In genomic region chr9:100544948-100545714, GRCm38 (mm10) we compare ENCODE assay signal across 8 mouse cellular contexts. TPM values are rescaled to one million over a fixed set of nuclear protein-coding genes. Genes with fewer than 3 reads are reported as not detected.
DNase-seq lines count a peak whose midpoint lies in the region; ATAC-seq lines count a peak whose summit lies in the region.

No protein-coding gene starts in this region.

- H3K9me3 ChIP-seq in embryonic facial prominence, embryonic 10.5 days, result peaks cover 8% of the 10 kb centered on the region
- peaks cover 9% of the 10 kb centered on the region for H3K9me3 ChIP-seq in hindbrain, embryonic 14.5 days (ENCODE audit: control insufficient read depth, low read length)

- DNase-seq in heart, adult 11 months, result peak; percentile 99
- DNase-seq in heart, postnatal 4 days, result no peak
- DNase-seq in embryonic facial prominence, embryonic 10.5 days (ENCODE audit: low spot score), result no peak
- no peak for DNase-seq in hindbrain, embryonic 14.5 days (ENCODE audit: low spot score)
- peak; percentile 84 for DNase-seq in thymus, postnatal 4 days
- no peak for DNase-seq in frontal cortex, postnatal 25 days (ENCODE audit: low spot score in 2 of 2)

- peaks cover 19% of the 10 kb centered on the region for H3K4me1 ChIP-seq in embryonic facial prominence, embryonic 10.5 days
- H3K4me1 ChIP-seq in hindbrain, embryonic 14.5 days (replicated peaks; ENCODE audit: control insufficient read depth, insufficient read depth, low read length), result peaks cover 26% of the 10 kb centered on the region

- peak overlapping the region; percentile 93 for H3K9ac ChIP-seq in hindbrain, embryonic 14.5 days

- H3K27me3 ChIP-seq in embryonic facial prominence, embryonic 10.5 days (replicated peaks; ENCODE audit: low read depth, poor library complexity, severe bottlenecking), result no peaks in the 10 kb centered on the region
- H3K27me3 ChIP-seq in hindbrain, embryonic 14.5 days (ENCODE audit: control insufficient read depth, insufficient read depth, low read length), result no peaks in the 10 kb centered on the region

- peak overlapping the region; percentile 95 for H3K27ac ChIP-seq in embryonic facial prominence, embryonic 10.5 days (replicated peaks)
- peak overlapping the region; percentile 95 for H3K27ac ChIP-seq in hindbrain, embryonic 14.5 days

- ATAC-seq in CD4-positive, CD25-positive, alpha-beta regulatory T cell, adult 4 months, result peak; percentile 30
- ATAC-seq in hindbrain, embryonic 14.5 days (ENCODE audit: low FRiP score), result no peak
- peak; percentile 9 for ATAC-seq in megakaryocyte progenitor cell, adult 5-6 weeks (replicated peaks; ENCODE audit: poor library complexity)

- peak overlapping the region; percentile 96 for H3K4me3 ChIP-seq in embryonic facial prominence, embryonic 10.5 days
- H3K4me3 ChIP-seq in hindbrain, embryonic 14.5 days (replicated peaks; ENCODE audit: low read length), result peak overlapping the region; percentile 98

- peak overlapping the region; percentile 74 for H3K4me2 ChIP-seq in hindbrain, embryonic 14.5 days (replicated peaks)

- peaks cover 11% of the 10 kb centered on the region for H3K36me3 ChIP-seq in embryonic facial prominence, embryonic 10.5 days (replicated peaks)
- H3K36me3 ChIP-seq in hindbrain, embryonic 14.5 days (replicated peaks; ENCODE audit: control insufficient read depth, insufficient read depth), result no peaks in the 10 kb centered on the region

- WGBS in embryonic facial prominence, embryonic 10.5 days, result 1% methylated on average over 38 of the region's 38 CpGs
- 1% methylated on average over 36 of the region's 38 CpGs for WGBS in hindbrain, embryonic 14.5 days

RNA-seq across cellular contexts. Expression of gene Nck1, which starts 0.8 kb away (rescaled TPM):
- total RNA-seq in heart, postnatal 4 days (2021), result 10 to 100 TPM; 41.7 to 52.3 TPM
- polyA plus RNA-seq in CD4-positive, CD25-positive, alpha-beta regulatory T cell, adult 4 months (2017; shearing (Covaris generic)), result 10 to 100 TPM; 67.2 to 87.4 TPM
- polyA plus RNA-seq in embryonic facial prominence, embryonic 10.5 days (2016; fragmentation: Nextera tagmentation; extraction: Ambion mirVana), result 61.4 and 62.0 TPM in 2 replicates
- 59.6 and 66.2 TPM in 2 replicates for polyA plus RNA-seq in hindbrain, embryonic 14.5 days (2014; fragmentation: Nextera tagmentation; extraction: Ambion mirVana)
- 46.4 and 46.7 TPM in 2 replicates for total RNA-seq in megakaryocyte progenitor cell, adult 5-6 weeks (2015)
- total RNA-seq in megakaryocyte progenitor cell, adult 5-6 weeks (2017), result 54.4 and 56.5 TPM in 2 replicates

RNA-seq across cellular contexts. Expression of gene Slc35g2, which starts 25.8 kb away (rescaled TPM):
- 10 to 100 TPM in 1 of 2 experiments, 1 to 10 TPM in 1; 9.0 to 10.3 TPM for total RNA-seq in heart, postnatal 4 days (2021)
- 1 to 10 TPM; 1.0 to 1.1 TPM for polyA plus RNA-seq in CD4-positive, CD25-positive, alpha-beta regulatory T cell, adult 4 months (2017; shearing (Covaris generic))
- polyA plus RNA-seq in embryonic facial prominence, embryonic 10.5 days (2016; fragmentation: Nextera tagmentation; extraction: Ambion mirVana), result 2.5 and 2.9 TPM in 2 replicates
- 24.2 and 26.2 TPM in 2 replicates for polyA plus RNA-seq in hindbrain, embryonic 14.5 days (2014; fragmentation: Nextera tagmentation; extraction: Ambion mirVana)
- 0.32 TPM in 1 of 2 replicates, not detected in the other for total RNA-seq in megakaryocyte progenitor cell, adult 5-6 weeks (2015)
- not detected in 2 replicates for total RNA-seq in megakaryocyte progenitor cell, adult 5-6 weeks (2017)

RNA-seq across cellular contexts. Expression of gene Stag1, which starts 52.5 kb away (rescaled TPM):
- total RNA-seq in heart, postnatal 4 days (2021), result 10 to 100 TPM; 52.3 to 56.4 TPM
- 100 to 1,000 TPM in 1 of 2 experiments, 10 to 100 TPM in 1; 79.9 to 126 TPM for polyA plus RNA-seq in CD4-positive, CD25-positive, alpha-beta regulatory T cell, adult 4 months (2017; shearing (Covaris generic))
- 60.1 and 61.2 TPM in 2 replicates for polyA plus RNA-seq in embryonic facial prominence, embryonic 10.5 days (2016; fragmentation: Nextera tagmentation; extraction: Ambion mirVana)
- polyA plus RNA-seq in hindbrain, embryonic 14.5 days (2014; fragmentation: Nextera tagmentation; extraction: Ambion mirVana), result 30.9 and 39.5 TPM in 2 replicates
- total RNA-seq in megakaryocyte progenitor cell, adult 5-6 weeks (2015), result 79.6 and 82.5 TPM in 2 replicates
- 77.6 and 99.3 TPM in 2 replicates for total RNA-seq in megakaryocyte progenitor cell, adult 5-6 weeks (2017)

RNA-seq across cellular contexts. Expression of gene Il20rb, which starts 58.5 kb away (rescaled TPM):
- total RNA-seq in heart, postnatal 4 days (2021), result 1 to 10 TPM; 4.3 TPM
- polyA plus RNA-seq in CD4-positive, CD25-positive, alpha-beta regulatory T cell, adult 4 months (2017; shearing (Covaris generic)), result 1 to 10 TPM; 1.0 to 2.7 TPM
- polyA plus RNA-seq in embryonic facial prominence, embryonic 10.5 days (2016; fragmentation: Nextera tagmentation; extraction: Ambion mirVana), result 1.1 and 1.8 TPM in 2 replicates
- polyA plus RNA-seq in hindbrain, embryonic 14.5 days (2014; fragmentation: Nextera tagmentation; extraction: Ambion mirVana), result 0.29 and 0.57 TPM in 2 replicates
- total RNA-seq in megakaryocyte progenitor cell, adult 5-6 weeks (2015), result 0.94 and 1.1 TPM in 2 replicates
- 1.7 TPM in 2 replicates for total RNA-seq in megakaryocyte progenitor cell, adult 5-6 weeks (2017)

Comparison
In these comparisons a context has a peak if more than half of its experiments do, and no peak if none do; other contexts are left out.
1. DNase-seq: peak in heart, adult 11 months (single experiment) and thymus, postnatal 4 days (single experiment); none in heart, postnatal 4 days (single experiment), embryonic facial prominence, embryonic 10.5 days (single experiment), hindbrain, embryonic 14.5 days (single experiment) and frontal cortex, postnatal 25 days (0 of 2).